Mouse (Mus musculus) intestine, postnatal 0 days (tissue): ENCODE measurements around the gene Gipc1. TPM values are rescaled to one million over a fixed set of nuclear protein-coding genes. Genes with fewer than 3 reads are reported as not detected.
A peak's percentile ranks its signal among the peaks of the same experiment; 100 is the strongest.

Source experiments
- ATAC-seq: fragments of 200-750 bp; cut with Nextera tagmentation; 2 replicates; pipeline ENCODE4 v1.8.0; 2017; ENCODE audit warnings: mild to moderate bottlenecking, moderate TSS enrichment, moderate library complexity
- H3K27ac ChIP-seq: fragments of 300-500 bp; sonication (generic); 2 replicates; pipeline ENCODE4 v1.5.1; 2014; ENCODE audit warnings: mild to moderate bottlenecking, low read depth, low read length, moderate library complexity
- H3K27me3 ChIP-seq: fragments of 300-500 bp; sonication (generic); replicated peaks from 2 replicates; pipeline ENCODE4 v1.6.1; 2014; ENCODE audit warnings: low read length, mixed read lengths; ENCODE audit not compliant: control insufficient read depth, insufficient read depth
- H3K36me3 ChIP-seq: fragments of 300-500 bp; sonication (generic); 2 replicates; pipeline ENCODE4 v1.6.1; 2014; ENCODE audit warnings: mild to moderate bottlenecking, moderate library complexity; ENCODE audit not compliant: control insufficient read depth, insufficient read depth
- H3K4me1 ChIP-seq: fragments of 300-500 bp; sonication (generic); replicated peaks from 2 replicates; pipeline ENCODE4 v1.6.1; 2014; ENCODE audit warnings: antibody characterized with exemption, low read length, mixed read lengths; ENCODE audit not compliant: control insufficient read depth, insufficient read depth
- H3K4me2 ChIP-seq: fragments of 300-500 bp; sonication (generic); replicated peaks from 2 replicates; pipeline ENCODE4 v1.6.1; 2014; ENCODE audit warnings: low read depth, mild to moderate bottlenecking, moderate library complexity
- H3K4me3 ChIP-seq: fragments of 300-500 bp; sonication (generic); 2 replicates; pipeline ENCODE4 v1.5.1; 2014; ENCODE audit warnings: low read depth, low read length
- H3K9ac ChIP-seq: fragments of 300-500 bp; sonication (generic); 2 replicates; pipeline ENCODE4 v1.6.1; 2014; ENCODE audit warnings: mild to moderate bottlenecking, low read depth, low read length
- H3K9me3 ChIP-seq: fragments of 300-500 bp; sonication (generic); 2 replicates; pipeline ENCODE4 v1.6.1; 2016; ENCODE audit warnings: mixed run types; ENCODE audit not compliant: control insufficient read depth
- CTCF ChIP-seq: sonication (generic); IDR thresholded peaks from 2 replicates; pipeline ENCODE4 v1.5.1; 2016; ENCODE audit warnings: low read depth, mild to moderate bottlenecking, control low read depth, antibody characterized with exemption, moderate library complexity
- WGBS: fragments of 180-500 bp; shearing (Covaris S2); extraction: QIAGEN DNeasy Blood & Tissue Kit; methylation state at CpG from one replicate; pipeline ENCODE4 v1.1.7; 2014; 5-methylcytosine and 5-hydroxymethylcytosine counted together
- polyA plus RNA-seq: library from polyadenylated mRNA; unstranded; fragments of >200 nt; fragmentation: Nextera tagmentation; extraction: Ambion mirVana; gene quantifications from 2 replicates; pipeline ENCODE4 v1.2.1, GENCODE M21; 2015

The Gipc1 gene
- polyA plus RNA-seq, 1 experiment from 2014 or later, result 79.3 TPM

DNA sequence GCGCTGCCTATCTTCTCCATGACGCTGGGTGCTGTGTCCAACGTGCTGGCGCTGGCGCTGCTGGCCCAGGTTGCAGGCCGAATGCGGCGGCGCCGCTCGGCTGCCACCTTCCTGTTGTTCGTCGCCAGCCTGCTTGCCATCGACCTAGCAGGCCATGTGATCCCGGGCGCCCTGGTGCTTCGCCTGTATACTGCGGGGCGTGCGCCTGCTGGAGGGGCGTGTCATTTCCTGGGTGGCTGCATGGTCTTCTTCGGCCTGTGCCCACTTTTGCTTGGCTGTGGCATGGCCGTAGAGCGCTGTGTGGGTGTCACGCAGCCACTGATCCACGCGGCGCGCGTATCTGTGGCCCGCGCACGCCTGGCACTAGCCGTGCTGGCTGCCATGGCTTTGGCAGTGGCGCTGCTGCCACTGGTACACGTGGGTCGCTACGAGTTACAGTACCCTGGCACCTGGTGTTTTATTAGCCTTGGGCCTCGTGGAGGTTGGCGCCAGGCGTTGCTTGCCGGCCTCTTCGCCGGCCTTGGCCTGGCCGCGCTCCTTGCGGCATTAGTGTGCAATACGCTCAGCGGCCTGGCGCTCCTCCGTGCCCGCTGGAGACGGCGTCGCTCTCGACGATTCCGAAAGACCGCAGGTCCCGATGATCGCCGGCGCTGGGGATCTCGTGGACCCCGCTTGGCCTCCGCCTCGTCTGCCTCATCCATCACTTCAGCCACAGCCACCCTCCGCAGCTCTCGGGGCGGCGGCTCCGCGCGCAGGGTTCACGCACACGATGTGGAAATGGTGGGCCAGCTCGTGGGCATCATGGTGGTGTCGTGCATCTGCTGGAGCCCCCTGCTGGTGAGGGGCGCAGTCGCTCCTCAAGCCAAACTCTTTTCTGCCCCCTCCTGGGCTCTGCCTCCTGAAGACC lies 15.8 kb downstream of the Gipc1 start:
- peak; percentile 91 for TF ChIP-seq CTCF
- Histone ChIP-seq H3K27me3 (no peaks in the 10 kb centered on the region), H3K4me2 (peak overlapping the region; percentile 63), H3K4me3 (peak overlapping the region; percentile 26), H3K36me3 (peaks cover 53% of the 10 kb centered on the region), H3K9me3 (no peaks in the 10 kb centered on the region), H3K27ac (no peak overlapping the region), H3K9ac (0 out of 2 replicates have a peak overlapping the region, but pooled peaks have one; percentile 34), H3K4me1 (peaks cover 6% of the 10 kb centered on the region; the same call in 1 of the 2 replicates)
- ATAC-seq, result peak; percentile 46
- WGBS, result 25% methylated on average over 80 of the region's 80 CpGs

DNA sequence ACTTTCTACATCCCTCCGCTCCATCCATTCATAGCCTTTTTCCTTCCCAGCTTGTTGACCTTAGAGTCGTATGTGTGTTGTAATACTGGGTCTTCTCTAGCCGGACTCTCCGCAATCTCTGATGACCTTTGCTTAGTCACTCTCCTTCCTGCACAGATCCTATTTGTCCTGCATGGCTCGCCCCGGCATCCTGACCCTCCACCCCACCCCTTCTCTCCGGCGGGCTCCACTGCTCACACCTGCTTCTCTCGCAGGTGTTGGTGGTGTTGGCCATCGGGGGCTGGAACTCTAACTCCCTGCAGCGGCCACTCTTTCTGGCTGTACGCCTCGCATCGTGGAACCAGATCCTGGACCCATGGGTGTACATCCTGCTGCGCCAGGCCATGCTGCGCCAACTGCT lies 16.5 kb downstream of the Gipc1 start:
- Histone ChIP-seq H3K27me3 (no peaks in the 10 kb centered on the region), H3K4me1 (peaks cover 6% of the 10 kb centered on the region; the same call in 1 of the 2 replicates), H3K9ac (no peak overlapping the region), H3K4me3 (no peak overlapping the region; the same call in 1 of the 2 replicates), H3K27ac (no peak overlapping the region), H3K9me3 (no peaks in the 10 kb centered on the region), H3K4me2 (peak overlapping the region; percentile 63), H3K36me3 (peaks cover 58% of the 10 kb centered on the region)
- WGBS, result 68% methylated on average over 16 of the region's 16 CpGs
- TF ChIP-seq CTCF, result no peak
- no peak for ATAC-seq

DNA sequence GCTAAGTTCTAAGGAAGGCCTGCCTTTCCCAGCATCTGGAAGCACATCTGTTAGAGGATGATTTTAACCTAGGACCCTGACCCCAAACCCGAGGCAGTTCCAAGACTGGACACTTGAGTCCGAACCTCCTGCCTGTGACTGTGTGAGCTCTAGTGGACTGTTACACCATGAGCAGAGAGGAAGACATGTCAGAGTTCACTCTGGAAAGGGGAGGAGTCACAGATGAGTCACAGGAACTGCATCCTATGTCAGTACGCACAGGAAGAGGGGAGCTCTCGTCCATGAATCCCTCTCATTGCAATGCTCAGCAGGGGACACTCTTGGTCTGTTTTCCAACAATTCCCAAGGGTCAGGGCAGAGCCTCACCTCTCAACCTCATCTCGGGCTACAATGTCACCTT lies 20.5 kb downstream of the Gipc1 start:
- no peak overlapping the region for H3K4me2 ChIP-seq
- no peak overlapping the region for H3K27ac ChIP-seq
- ATAC-seq, result no peak
- 63% methylated on average over 5 of the region's 5 CpGs for WGBS
- TF ChIP-seq CTCF, result no peak
- H3K27me3 ChIP-seq, result no peaks in the 10 kb centered on the region
- H3K36me3 ChIP-seq, result peaks cover 76% of the 10 kb centered on the region
- no peaks in the 10 kb centered on the region for H3K9me3 ChIP-seq
- H3K4me1 ChIP-seq, result peaks cover 4% of the 10 kb centered on the region; the same call in 1 of the 2 replicates
- H3K4me3 ChIP-seq, result no peak overlapping the region
- H3K9ac ChIP-seq, result no peak overlapping the region

DNA sequence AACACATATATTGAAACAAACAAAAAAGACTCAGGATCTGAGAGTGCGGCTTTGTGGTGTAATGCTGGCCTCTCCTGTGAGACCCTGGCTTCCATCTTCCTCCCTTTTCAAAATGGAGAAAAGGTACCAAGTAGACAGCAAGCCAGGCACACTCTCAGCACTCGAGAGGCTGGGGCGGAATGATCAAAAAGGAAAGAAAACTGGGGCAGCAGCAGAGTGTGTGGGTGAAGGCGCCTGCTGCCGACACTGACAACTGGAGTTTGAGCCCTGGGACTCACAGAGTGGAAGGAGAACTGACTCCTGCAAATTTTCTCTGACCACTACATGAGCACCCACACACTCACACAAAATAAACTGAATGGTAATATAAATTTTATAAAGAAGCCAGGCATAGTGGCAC lies 22.0 kb downstream of the Gipc1 start:
- no peaks in the 10 kb centered on the region for H3K27me3 ChIP-seq
- H3K4me2 ChIP-seq, result no peak overlapping the region
- no peaks in the 10 kb centered on the region for H3K9me3 ChIP-seq
- H3K27ac ChIP-seq, result no peak overlapping the region
- no peak overlapping the region for H3K9ac ChIP-seq
- H3K4me1 ChIP-seq, result no peaks in the 10 kb centered on the region
- H3K4me3 ChIP-seq, result no peak overlapping the region
- peaks cover 85% of the 10 kb centered on the region for H3K36me3 ChIP-seq
- no peak for TF ChIP-seq CTCF
- ATAC-seq, result no peak
- 86% methylated on average over 5 of the region's 5 CpGs for WGBS

DNA sequence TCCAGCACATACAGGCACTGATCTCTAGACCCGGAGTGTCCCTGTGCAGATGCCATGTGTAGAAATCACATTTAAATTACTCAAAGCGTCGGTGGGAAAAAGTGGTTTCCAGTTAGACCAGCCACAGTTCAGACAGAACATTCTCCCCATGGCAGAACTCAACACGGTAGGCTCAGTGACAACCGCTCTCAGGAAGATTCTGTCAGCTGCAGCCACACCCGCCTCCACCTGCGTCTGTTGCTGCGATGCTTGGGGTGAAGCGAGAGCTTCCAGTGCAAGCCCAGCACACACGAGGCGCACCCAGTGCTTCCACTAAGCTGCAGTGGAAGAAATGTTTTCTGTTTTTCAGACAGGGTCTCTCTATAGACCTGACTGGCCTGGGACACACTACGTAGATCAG lies 27.4 kb downstream of the Gipc1 start:
- Histone ChIP-seq H3K27me3 (no peaks in the 10 kb centered on the region), H3K4me2 (no peak overlapping the region), H3K4me1 (no peaks in the 10 kb centered on the region), H3K27ac (no peak overlapping the region), H3K4me3 (no peak overlapping the region), H3K9me3 (no peaks in the 10 kb centered on the region), H3K36me3 (peaks cover 92% of the 10 kb centered on the region), H3K9ac (no peak overlapping the region)
- 89% methylated on average over 12 of the region's 12 CpGs for WGBS
- no peak for TF ChIP-seq CTCF
- no peak for ATAC-seq

DNA sequence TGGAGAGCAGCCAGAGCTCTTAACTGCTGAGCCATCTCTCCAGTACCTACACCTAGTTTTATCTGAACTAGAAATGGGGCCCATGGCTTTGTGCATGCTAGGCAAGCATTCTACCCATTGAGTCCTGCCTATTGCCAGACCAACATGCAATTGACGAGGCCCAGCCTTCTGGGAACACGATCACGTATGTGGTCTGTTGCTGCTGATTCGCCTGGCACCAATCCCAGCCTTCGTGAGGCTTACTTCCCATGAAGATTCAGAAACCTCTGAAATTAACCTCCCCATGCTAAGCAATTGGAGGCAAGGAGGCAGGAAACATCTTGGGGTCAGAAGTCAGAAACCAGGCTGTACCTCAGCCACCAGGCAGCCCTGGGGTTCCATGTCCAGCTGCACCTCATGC lies 28.1 kb downstream of the Gipc1 start:
- no peaks in the 10 kb centered on the region for H3K27me3 ChIP-seq
- no peaks in the 10 kb centered on the region for H3K9me3 ChIP-seq
- H3K36me3 ChIP-seq, result peaks cover 93% of the 10 kb centered on the region
- H3K27ac ChIP-seq, result no peak overlapping the region
- 69% methylated on average over 5 of the region's 5 CpGs for WGBS
- H3K4me2 ChIP-seq, result no peak overlapping the region
- H3K4me1 ChIP-seq, result no peaks in the 10 kb centered on the region
- H3K4me3 ChIP-seq, result no peak overlapping the region
- ATAC-seq, result no peak; the same call in 1 of the 2 replicates
- no peak for TF ChIP-seq CTCF
- H3K9ac ChIP-seq, result no peak overlapping the region
